Mouse (Mus musculus) testis, adult 2 months (tissue): Measurements from ENCODE around the gene Uqcr11.

Source experiments
- CTCF ChIP-seq: fragments of 200-500 bp; IDR thresholded peaks from 2 replicates; pipeline ENCODE4 v1.5.1; 2012; ENCODE audit warnings: low read depth, mild to moderate bottlenecking, inconsistent platforms, low read length, moderate library complexity; ENCODE audit not compliant: control insufficient read depth, insufficient read depth, insufficient replicate concordance
- POLR2A ChIP-seq: fragments of 200-500 bp; IDR thresholded peaks from 2 replicates; pipeline ENCODE4 v1.6.1; 2012; ENCODE audit warnings: low read depth, mild to moderate bottlenecking, inconsistent platforms, low read length, moderate library complexity; ENCODE audit not compliant: control insufficient read depth

DNA sequence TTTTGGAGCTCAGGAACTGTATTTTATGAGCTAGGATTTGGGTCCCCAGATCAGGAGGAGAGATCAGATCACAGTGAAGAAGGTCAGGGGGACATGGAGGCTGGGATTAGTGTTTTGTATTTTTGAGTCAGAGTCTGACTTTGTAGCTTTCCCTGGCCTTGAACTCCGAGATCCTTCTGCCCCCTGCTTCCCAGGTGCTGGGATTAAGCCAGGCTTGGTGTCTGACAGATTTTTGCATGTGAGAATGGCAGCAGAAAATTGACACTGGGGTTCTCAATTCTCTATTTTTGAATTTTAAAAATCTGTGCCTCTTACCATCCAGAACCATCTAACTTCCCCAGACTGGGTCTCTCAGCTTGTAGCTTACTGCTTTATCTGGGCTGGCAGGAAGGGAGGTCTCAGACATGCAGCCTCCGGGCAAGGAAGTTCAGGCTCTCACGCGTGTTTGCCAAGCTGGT, 5.9 kb downstream of the Uqcr11 start:
- no peak for TF ChIP-seq CTCF
- no peak for TF ChIP-seq POLR2A
